Comparison of ENCODE assay signal across 9 mouse cellular contexts in genomic region chr6:83412854-83413401, GRCm38 (mm10). TPM values are rescaled to one million over a fixed set of nuclear protein-coding genes. Genes with fewer than 3 reads are reported as not detected.
DNase-seq lines count a peak whose midpoint lies in the region; ATAC-seq and TF ChIP-seq lines count a peak whose summit lies in the region.
"Had no signal": no experiment of that assay in that cellular context is flagged by ENCODE, and none has a peak within 500 bp of the region (broad histone marks: within the 10 kb centered on the region; RNA-seq: fewer than 3 reads in every experiment).

No protein-coding gene starts in this region.

- TF ChIP-seq CTCF in cerebellum, adult 2 months (IDR thresholded peaks at IDR 0.05; ENCODE audit: borderline replicate concordance, insufficient read depth, low read depth, low read length) = no peak

- no peaks in the 10 kb centered on the region for H3K36me3 ChIP-seq in forebrain, embryonic 16.5 days (ENCODE audit: control insufficient read depth, insufficient read depth)

- ATAC-seq in forebrain, embryonic 16.5 days = peak; percentile 59

- TF ChIP-seq POLR2A in cerebellum, adult 2 months (IDR thresholded peaks at IDR 0.05; ENCODE audit: borderline replicate concordance, insufficient read depth, low read length) = no peak

- WGBS in cerebellum, adult 2 months = 7% methylated on average over 5 of the region's 5 CpGs
- 33% methylated on average over 5 of the region's 5 CpGs for WGBS in forebrain, embryonic 16.5 days

- no peaks in the 10 kb centered on the region for H3K9me3 ChIP-seq in forebrain, embryonic 16.5 days (ENCODE audit: control insufficient read depth, low read length)

- peak overlapping the region; percentile 56; the same call in 1 of the 2 replicates for H3K27ac ChIP-seq in cerebellum, adult 2 months (ENCODE audit: insufficient read depth, low read length)
- H3K27ac ChIP-seq in forebrain, embryonic 16.5 days (ENCODE audit: low read length) = peak overlapping the region; percentile 39; the same call in 1 of the 2 replicates

- no peak overlapping the region for H3K4me3 ChIP-seq in cerebellum, adult 2 months (replicated peaks; ENCODE audit: insufficient read depth, low read depth, low read length)
- H3K4me3 ChIP-seq in forebrain, embryonic 16.5 days (replicated peaks; ENCODE audit: low read length) = no peak overlapping the region
- H3K4me3 ChIP-seq: erythroblast, embryonic 14.5 days had no signal

- H3K4me1 ChIP-seq in cerebellum, adult 2 months (ENCODE audit: control insufficient read depth, insufficient read depth, low read length) = peaks cover 48% of the 10 kb centered on the region
- peaks cover 49% of the 10 kb centered on the region for H3K4me1 ChIP-seq in forebrain, embryonic 16.5 days (replicated peaks; ENCODE audit: control insufficient read depth, insufficient read depth, low read length)

- H3K9ac ChIP-seq in forebrain, embryonic 16.5 days (replicated peaks; ENCODE audit: low read depth, low read length) = no peak overlapping the region

- no peak overlapping the region for H3K4me2 ChIP-seq in forebrain, embryonic 16.5 days (ENCODE audit: low read length)

- H3K27me3 ChIP-seq in cerebellum, adult 2 months (ENCODE audit: control insufficient read depth, insufficient read depth, low read length) = no peaks in the 10 kb centered on the region
- no peaks in the 10 kb centered on the region for H3K27me3 ChIP-seq in forebrain, embryonic 16.5 days (replicated peaks; ENCODE audit: control insufficient read depth, insufficient read depth, low read length)

- peak in 1 of 2 experiments; percentile 37 for DNase-seq in cerebellum, adult 2 months
- DNase-seq in cerebellum, postnatal 14 days = no peak
- DNase-seq in MN1 (ENCODE audit: low spot score) = peak; percentile 52
- peak; percentile 70 for DNase-seq in kidney, postnatal 14 days
- DNase-seq in natural killer cell, adult 2 months (ENCODE audit: low spot score in 2 of 2) = peak; percentile 33 to 52
- DNase-seq in ovary, postnatal 36 days (ENCODE audit: low spot score) = no peak
- DNase-seq in layer of hippocampus, postnatal 14 days (ENCODE audit: low spot score in 2 of 2) = no peak

RNA-seq across cellular contexts. Expression of gene Tet3, which starts 46.0 kb away (rescaled TPM):
- 22.5 and 24.7 TPM in 2 replicates for polyA plus RNA-seq in cerebellum, adult 2 months (2012; rRNA removed)
- 60.9 and 64.3 TPM in 2 replicates for polyA plus RNA-seq in forebrain, embryonic 16.5 days (2015; fragmentation: Nextera tagmentation; extraction: Ambion mirVana)
- 100 to 1,000 TPM in 1 of 2 experiments, 10 to 100 TPM in 1; 97.1 to 102 TPM for total RNA-seq in layer of hippocampus, postnatal 14 days (2021)

Comparison
In these comparisons a context has a peak if more than half of its experiments do, and no peak if none do; other contexts are left out.
1. DNase-seq: peak in MN1 (single experiment), kidney, postnatal 14 days (single experiment) and natural killer cell, adult 2 months (2 of 2); none in cerebellum, postnatal 14 days (0 of 2), ovary, postnatal 36 days (single experiment) and layer of hippocampus, postnatal 14 days (0 of 2).